8 mouse cellular contexts compared by ENCODE assay signal in the genomic region with DNA sequence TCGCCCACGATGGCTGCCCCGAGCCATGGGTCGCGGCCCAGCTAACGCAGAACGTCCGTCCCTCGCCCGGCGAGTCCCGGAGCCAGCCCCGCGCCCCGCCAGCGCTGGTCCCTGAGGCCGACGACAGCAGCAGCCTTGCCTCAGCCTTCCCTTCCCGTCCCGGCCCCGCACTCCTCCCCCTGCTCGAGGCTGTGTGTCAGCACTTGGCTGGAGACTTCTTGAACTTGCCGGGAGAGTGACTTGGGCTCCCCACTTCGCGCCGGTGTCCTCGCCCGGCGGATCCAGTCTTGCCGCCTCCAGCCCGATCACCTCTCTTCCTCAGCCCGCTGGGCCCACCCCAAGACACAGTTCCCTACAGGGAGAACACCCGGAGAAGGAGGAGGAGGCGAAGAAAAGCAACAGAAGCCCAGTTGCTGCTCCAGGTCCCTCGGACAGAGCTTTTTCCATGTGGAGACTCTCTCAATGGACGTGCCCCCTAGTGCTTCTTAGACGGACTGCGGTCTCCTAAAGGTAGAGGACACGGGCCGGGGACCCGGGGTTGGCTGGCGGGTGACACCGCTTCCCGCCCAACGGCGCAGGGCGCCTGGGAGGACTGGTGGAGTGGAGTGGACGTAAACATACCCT. TPM values are rescaled to one million over a fixed set of nuclear protein-coding genes. Genes with fewer than 3 reads are reported as not detected.
DNase-seq lines count a peak whose midpoint lies in the region; ATAC-seq and TF ChIP-seq lines count a peak whose summit lies in the region.

No protein-coding gene starts in this region.

- H3K4me3 ChIP-seq in bone marrow, adult 2 months (replicated peaks; ENCODE audit: control insufficient read depth, low read depth, low read length), result peak overlapping the region; percentile 0
- H3K4me3 ChIP-seq in hindbrain, embryonic 14.5 days (replicated peaks; ENCODE audit: low read length), result peak overlapping the region; percentile 71
- peak overlapping the region; percentile 46 for H3K4me3 ChIP-seq in liver, embryonic 15.5 days (replicated peaks)
- H3K4me3 ChIP-seq in neural tube, embryonic 15.5 days (replicated peaks), result peak overlapping the region; percentile 59

- ATAC-seq in hindbrain, embryonic 14.5 days (ENCODE audit: low FRiP score), result peak; percentile 17; the same call in 1 of the 2 replicates
- ATAC-seq in liver, embryonic 15.5 days (ENCODE audit: insufficient read depth), result no peak
- ATAC-seq in neural tube, embryonic 15.5 days (ENCODE audit: low FRiP score), result peak; percentile 27
- ATAC-seq in erythroid progenitor cell, adult 5-6 weeks (replicated peaks; ENCODE audit: low FRiP score, poor library complexity, severe bottlenecking), result no peak

- TF ChIP-seq CTCF in bone marrow, adult 2 months (IDR thresholded peaks at IDR 0.05; ENCODE audit: control insufficient read depth, insufficient read depth, low read length), result no peak

- TF ChIP-seq POLR2A in bone marrow, adult 2 months (IDR thresholded peaks at IDR 0.05; ENCODE audit: borderline replicate concordance, control insufficient read depth, low read depth, low read length), result no peak

- peaks cover 74% of the 10 kb centered on the region for H3K27me3 ChIP-seq in hindbrain, embryonic 14.5 days (ENCODE audit: control insufficient read depth, insufficient read depth, low read length)
- peaks cover 83% of the 10 kb centered on the region for H3K27me3 ChIP-seq in liver, embryonic 15.5 days
- H3K27me3 ChIP-seq in neural tube, embryonic 15.5 days (replicated peaks), result peaks cover 50% of the 10 kb centered on the region

- peak overlapping the region; percentile 58 for H3K9ac ChIP-seq in hindbrain, embryonic 14.5 days
- no peak overlapping the region for H3K9ac ChIP-seq in liver, embryonic 15.5 days
- H3K9ac ChIP-seq in neural tube, embryonic 15.5 days (replicated peaks), result peak overlapping the region; percentile 52

- H3K4me2 ChIP-seq in hindbrain, embryonic 14.5 days (replicated peaks), result peak overlapping the region; percentile 85
- peak overlapping the region; percentile 61 for H3K4me2 ChIP-seq in liver, embryonic 15.5 days
- peak overlapping the region; percentile 94 for H3K4me2 ChIP-seq in neural tube, embryonic 15.5 days

- no peaks in the 10 kb centered on the region for H3K4me1 ChIP-seq in bone marrow, adult 2 months (ENCODE audit: control insufficient read depth, insufficient read depth, low read length)
- H3K4me1 ChIP-seq in hindbrain, embryonic 14.5 days (replicated peaks; ENCODE audit: control insufficient read depth, insufficient read depth, low read length), result peaks cover 10% of the 10 kb centered on the region; the same call in 1 of the 2 replicates
- peaks cover 9% of the 10 kb centered on the region for H3K4me1 ChIP-seq in liver, embryonic 15.5 days (replicated peaks)
- H3K4me1 ChIP-seq in neural tube, embryonic 15.5 days, result peaks cover 34% of the 10 kb centered on the region

- no peaks in the 10 kb centered on the region for H3K9me3 ChIP-seq in hindbrain, embryonic 14.5 days (ENCODE audit: control insufficient read depth, low read length)
- no peaks in the 10 kb centered on the region for H3K9me3 ChIP-seq in liver, embryonic 15.5 days (replicated peaks)
- H3K9me3 ChIP-seq in neural tube, embryonic 15.5 days (replicated peaks), result no peaks in the 10 kb centered on the region

- no peak overlapping the region; the same call in 1 of the 2 replicates for H3K27ac ChIP-seq in bone marrow, adult 2 months (ENCODE audit: control insufficient read depth, insufficient read depth, low read depth, low read length, poor library complexity)
- no peak overlapping the region for H3K27ac ChIP-seq in hindbrain, embryonic 14.5 days
- no peak overlapping the region for H3K27ac ChIP-seq in liver, embryonic 15.5 days (replicated peaks)
- no peak overlapping the region for H3K27ac ChIP-seq in neural tube, embryonic 15.5 days (replicated peaks)

- DNase-seq in ES-CJ7 (ENCODE audit: low read depth, low spot score), result peak; percentile 48
- DNase-seq in gastrocnemius, postnatal 10 days, result peak; percentile 37
- no peak for DNase-seq in hindbrain, embryonic 14.5 days (ENCODE audit: low spot score)
- no peak for DNase-seq in MN1 (ENCODE audit: low spot score)

- 4% methylated on average over 48 of the region's 48 CpGs for WGBS in bone marrow, adult 2 months
- under 1% methylated on average over 47 of the region's 48 CpGs for whole genome bisulfite sequencing in hindbrain, embryonic 14.5 days
- 1% methylated on average over 48 of the region's 48 CpGs for WGBS in liver, embryonic 15.5 days (ENCODE audit: insufficient replicate concordance)
- WGBS in neural tube, embryonic 15.5 days, result under 1% methylated on average over 46 of the region's 48 CpGs

- H3K36me3 ChIP-seq in hindbrain, embryonic 14.5 days (replicated peaks; ENCODE audit: control insufficient read depth, insufficient read depth), result no peaks in the 10 kb centered on the region
- no peaks in the 10 kb centered on the region for H3K36me3 ChIP-seq in liver, embryonic 15.5 days (replicated peaks)
- no peaks in the 10 kb centered on the region for H3K36me3 ChIP-seq in neural tube, embryonic 15.5 days

RNA-seq across cellular contexts. Expression of a gene that starts 1.0 kb away (rescaled TPM):
- 0.42 and 1.2 TPM in 2 replicates for polyA plus RNA-seq in bone marrow, adult 2 months (2011; ENCODE audit: insufficient read depth, insufficient read length, low replicate concordance, missing spikeins)
- 1 to 10 TPM; 2.2 to 2.6 TPM for total RNA-seq in gastrocnemius, postnatal 10 days (2021)
- 3.1 and 3.3 TPM in 2 replicates for polyA plus RNA-seq in hindbrain, embryonic 14.5 days (2014; fragmentation: Nextera tagmentation; extraction: Ambion mirVana)
- polyA plus RNA-seq in liver, embryonic 15.5 days (2015; fragmentation: Nextera tagmentation; extraction: Ambion mirVana), result 3.7 and 3.9 TPM in 2 replicates
- polyA plus RNA-seq in neural tube, embryonic 15.5 days (2015; fragmentation: Nextera tagmentation; extraction: Ambion mirVana), result 3.9 and 5.9 TPM in 2 replicates
- not detected in 2 replicates for total RNA-seq in erythroid progenitor cell, adult 5-6 weeks (2015; ENCODE audit: low replicate concordance)
- total RNA-seq in erythroid progenitor cell, adult 5-6 weeks (2017; ENCODE audit: low replicate concordance), result not detected in 2 replicates

Comparison
In these comparisons a context has a peak if more than half of its experiments do, and no peak if none do; other contexts are left out.
1. DNase-seq: peak in ES-CJ7 (single experiment) and gastrocnemius, postnatal 10 days (single experiment); none in hindbrain, embryonic 14.5 days (single experiment) and MN1 (single experiment).
2. H3K4me3 ChIP-seq: peak in every context shown above with its lines; median percentile 71 in hindbrain, embryonic 14.5 days; 59 in neural tube, embryonic 15.5 days; 46 in liver, embryonic 15.5 days; 0 in bone marrow, adult 2 months.
3. ATAC-seq: peak in hindbrain, embryonic 14.5 days (single experiment) and neural tube, embryonic 15.5 days (single experiment); none in liver, embryonic 15.5 days (single experiment) and erythroid progenitor cell, adult 5-6 weeks (single experiment).
4. Peak in every context shown above with its lines, with median percentiles within 50 percentile points of each other: H3K4me2 ChIP-seq.